Mouse (Mus musculus) retina, embryonic 14.5 days (tissue): ENCODE results near the gene Ryr1.
"Not testable (repeated sequence)": the region's sequence is repeated elsewhere in the genome, so short reads cannot be mapped to it uniquely, and the experiment has no call there.

ENCODE experiments used
- DNase-seq: peaks from one replicate; pipeline ENCODE4 v3.0.0-alpha.2; 2015; ENCODE audit warnings: low spot score

The Ryr1 gene

DNA sequence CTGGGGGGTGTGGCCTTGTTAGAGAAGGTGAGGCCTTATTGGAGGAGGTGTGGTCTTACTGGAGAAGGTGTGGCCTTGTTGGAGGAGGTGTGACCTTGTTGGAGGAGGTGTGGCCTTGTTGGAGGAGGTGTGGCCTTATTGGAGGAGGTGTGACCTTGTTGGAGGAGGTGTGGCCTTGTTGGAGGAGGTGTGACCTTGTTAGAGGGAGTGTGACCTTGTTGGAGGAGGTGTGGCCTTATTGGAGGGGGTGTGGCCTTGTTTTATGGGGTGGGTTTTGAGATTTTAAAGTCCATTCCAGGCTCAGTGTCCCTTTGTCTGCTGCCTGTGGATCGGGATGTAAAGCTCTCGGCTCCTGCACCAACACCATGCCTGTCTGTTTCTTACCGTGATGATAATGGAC is 40.6 kb downstream of the Ryr1 start:
- DNase-seq, result no peak

DNA sequence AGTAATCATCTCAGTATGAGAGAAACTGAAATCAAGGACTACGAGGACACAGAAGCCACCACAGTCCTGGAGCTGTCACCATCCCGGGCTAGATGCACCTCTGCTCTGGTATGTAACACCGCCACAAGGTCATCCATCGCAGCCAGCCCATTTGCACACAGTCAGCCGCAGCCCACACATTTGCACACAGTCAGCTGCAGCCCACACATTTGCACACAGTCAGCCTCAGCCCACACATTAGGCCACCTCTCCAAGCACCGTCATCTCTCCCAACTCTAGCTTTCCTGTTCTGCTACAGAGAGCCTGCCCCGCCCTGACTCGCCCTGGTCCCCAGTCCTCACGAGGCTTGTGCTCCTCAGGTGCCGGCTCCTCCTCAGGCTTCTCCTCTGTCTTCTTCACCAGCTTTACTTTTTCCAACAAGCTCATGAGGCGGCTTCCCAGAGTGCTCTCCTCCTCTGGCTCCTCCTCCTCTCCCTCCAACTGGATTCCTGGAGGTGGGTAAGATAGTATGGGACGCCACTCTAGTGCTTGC is 45.5 kb downstream of the Ryr1 start:
- DNase-seq, result no peak

DNA sequence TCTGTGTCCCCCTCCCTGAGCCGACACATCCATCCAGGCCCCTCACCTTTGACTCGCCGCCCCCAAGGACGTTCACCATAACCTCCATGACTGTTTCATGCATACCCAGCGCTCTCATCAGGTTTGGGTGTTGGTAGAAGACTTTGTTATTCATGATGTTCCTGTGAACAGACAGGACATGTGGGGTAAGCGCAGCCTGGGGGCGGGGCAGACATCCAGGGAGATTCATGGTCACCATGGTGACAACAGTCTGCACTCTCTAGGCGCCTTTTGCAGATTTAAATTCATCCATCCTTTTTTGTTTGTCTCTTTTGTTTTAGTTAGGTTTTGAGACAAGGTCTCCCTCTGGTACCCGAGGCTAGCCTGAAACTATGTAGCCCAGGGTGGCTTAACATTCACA is 48.0 kb downstream of the Ryr1 start:
- DNase-seq, result no peak

DNA sequence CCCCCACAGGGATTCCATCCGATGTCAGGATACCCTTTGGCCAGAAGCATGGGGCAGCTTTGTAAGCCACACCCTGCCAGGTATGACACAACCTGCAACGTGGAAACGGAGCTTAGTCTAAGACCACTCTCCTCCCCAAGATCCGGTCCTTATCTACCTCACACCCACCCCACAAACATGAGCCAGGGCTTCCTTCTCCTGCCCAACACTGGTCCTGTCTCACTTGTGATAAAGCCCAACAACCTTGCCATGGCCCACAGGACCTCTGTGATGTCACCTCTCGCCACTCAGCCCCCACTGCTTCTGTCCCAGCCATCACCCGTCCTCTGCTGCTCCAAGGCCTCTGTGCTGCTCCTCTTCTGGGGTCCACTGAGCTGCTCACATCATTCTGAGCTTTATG is 49.8 kb downstream of the Ryr1 start:
- no peak for DNase-seq

DNA sequence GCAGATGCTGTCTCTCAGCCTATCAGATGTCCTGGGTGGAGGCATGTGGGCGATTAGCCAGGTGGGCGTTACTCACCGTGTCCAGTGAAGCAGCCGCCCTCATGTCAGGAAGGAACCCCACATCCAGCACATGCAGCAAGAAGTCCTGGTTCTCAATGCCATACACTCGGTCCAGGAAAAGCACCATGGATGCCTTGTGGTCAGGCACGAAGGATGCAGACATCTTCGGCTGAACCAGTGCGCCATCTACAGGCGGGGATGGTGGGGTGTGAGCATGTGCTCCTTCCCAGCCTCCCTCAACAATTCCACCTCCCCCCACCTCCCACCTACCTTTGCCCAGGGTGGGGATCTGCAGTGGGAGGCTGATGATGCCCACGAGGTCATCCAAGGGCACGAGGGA is 52.3 kb downstream of the Ryr1 start:
- peak; percentile 59 for DNase-seq

DNA sequence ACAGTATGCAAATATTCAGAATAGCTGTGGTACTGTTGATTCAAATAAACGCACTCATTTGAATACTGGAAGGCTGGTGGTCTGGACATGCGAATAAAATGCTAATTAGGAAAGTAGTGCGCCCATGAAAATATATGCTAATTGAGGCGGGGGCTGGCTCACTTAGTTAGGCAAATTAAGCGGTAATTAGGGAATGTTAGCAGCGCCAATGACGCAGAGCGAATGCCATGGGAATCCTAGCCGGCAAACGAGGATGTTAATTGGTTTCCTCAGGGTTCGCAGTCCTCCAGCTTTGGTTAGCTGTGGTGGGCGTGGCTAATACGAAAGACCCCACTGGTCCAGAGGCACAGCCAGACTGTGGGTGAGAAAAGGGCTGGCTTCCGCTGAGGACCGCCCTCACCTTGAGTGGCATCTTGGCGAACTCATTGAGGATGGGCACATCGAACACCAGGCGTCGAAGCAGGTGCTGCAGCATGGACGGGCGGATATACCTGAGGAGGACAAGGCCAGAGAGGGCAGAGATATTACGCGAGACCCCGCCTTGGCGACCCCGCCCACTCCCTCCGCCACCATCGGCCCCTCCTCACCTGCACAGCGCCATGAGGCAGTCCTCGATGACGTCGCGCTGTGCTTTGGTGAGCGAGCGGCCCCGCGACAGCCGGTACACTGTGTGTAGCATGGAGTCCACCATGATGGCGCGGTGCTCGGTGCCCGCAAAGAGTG is 53.6 kb downstream of the Ryr1 start:
- peak; percentile 76 for DNase-seq

DNA sequence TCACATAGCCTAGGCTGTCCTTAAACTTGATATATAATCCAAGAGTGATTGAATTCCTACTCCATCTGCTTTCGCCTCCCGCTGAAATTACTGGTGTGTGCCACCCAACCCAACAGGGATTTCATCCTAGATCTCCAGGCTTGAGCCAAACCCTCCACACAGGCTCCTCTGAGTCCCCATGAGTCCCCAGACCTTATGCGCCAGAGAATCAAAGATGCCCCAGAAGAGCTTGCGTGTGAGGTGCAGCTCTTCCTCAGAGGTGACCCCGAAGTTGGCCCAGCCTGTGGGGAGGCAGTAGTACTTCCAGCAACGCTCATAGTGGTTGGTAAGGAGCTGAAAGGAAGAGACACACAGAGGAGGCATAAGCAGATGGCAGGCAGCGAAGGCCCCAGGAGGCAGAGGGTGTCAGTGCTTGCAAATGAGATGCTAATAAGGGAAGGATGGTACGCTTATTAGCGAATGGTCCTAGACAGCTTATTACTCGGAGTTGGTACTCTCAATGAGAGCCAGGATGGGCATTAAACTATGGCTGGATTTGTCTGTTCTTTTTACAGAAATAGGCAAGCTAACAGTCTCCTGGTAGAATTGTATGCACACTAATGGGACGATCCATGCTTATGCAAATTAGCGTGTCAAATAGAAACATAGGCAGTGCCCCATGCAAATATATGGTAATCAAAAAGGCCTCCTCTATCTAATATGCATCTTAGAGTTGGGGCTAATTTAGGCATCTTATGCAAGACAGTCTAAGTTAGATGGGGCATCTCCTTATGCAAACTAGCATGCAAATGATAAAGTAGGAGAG is 54.4 kb downstream of the Ryr1 start:
- no peak for DNase-seq

DNA sequence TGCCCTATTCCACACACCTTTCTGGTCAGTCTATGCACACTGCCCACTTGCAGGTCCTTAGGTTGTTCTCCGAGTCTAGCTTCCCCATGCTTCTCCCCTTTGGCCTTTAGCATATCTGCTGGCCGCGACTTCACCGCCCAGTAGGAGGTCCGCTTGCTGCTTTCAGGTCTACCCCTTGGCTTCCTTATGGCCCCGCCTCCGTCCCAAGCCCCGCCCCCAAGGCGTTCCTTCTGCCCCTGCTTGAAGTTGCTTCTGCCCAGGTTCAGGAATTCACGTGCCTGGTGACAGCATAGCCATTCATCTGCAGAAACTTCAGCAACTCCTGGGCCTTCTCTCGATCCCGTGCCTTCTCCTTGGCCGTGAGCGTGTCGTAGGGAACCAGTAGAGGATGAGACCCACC is 57.2 kb downstream of the Ryr1 start:
- DNase-seq, result peak; percentile 52

DNA sequence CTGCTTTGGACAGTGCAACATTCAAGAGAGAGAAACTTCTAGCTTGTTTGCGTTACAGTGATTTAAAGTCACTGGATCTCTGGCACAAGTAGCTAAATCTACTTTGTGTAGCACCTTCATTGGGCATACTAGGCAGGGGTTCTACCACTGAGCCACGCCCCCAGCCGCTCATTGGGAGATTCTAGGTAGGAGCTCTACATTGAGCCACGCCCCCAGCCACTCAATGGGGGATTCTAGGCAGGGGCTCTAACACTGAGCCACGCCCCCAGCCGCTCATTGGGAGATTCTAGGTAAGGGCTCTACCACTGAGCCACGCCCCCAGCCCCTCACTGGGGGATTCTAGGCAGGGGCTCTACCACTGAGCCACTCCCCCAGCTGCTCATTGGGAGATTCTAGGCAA is 61.5 kb downstream of the Ryr1 start:
- DNase-seq, result not testable (repeated sequence)

DNA sequence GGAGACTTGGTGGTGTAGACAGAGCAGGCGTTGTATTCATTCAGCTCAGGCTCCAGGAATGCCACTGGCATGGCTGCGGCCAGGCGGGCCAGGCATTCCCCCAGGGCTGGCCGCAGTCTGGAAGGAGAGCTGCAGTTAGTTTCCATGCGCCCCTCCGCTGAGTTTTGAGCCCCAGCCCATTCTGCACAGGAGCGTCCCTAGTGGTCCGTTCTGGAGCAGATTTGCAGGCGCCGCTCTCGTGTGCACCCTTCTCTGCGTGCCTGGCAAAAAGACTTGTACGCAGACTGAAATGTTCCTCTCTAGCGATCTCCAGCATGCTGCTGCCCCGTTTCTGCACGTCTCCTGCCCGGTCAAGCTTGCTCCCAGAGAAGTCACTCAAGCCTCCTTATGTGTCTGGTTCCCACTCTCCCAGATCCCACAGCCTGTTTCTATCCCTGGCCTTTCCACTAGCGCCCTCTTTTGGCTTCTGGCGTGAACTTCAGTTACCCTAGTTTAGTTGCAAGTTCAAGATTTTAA is 63.4 kb downstream of the Ryr1 start:
- peak; percentile 69 for DNase-seq

DNA sequence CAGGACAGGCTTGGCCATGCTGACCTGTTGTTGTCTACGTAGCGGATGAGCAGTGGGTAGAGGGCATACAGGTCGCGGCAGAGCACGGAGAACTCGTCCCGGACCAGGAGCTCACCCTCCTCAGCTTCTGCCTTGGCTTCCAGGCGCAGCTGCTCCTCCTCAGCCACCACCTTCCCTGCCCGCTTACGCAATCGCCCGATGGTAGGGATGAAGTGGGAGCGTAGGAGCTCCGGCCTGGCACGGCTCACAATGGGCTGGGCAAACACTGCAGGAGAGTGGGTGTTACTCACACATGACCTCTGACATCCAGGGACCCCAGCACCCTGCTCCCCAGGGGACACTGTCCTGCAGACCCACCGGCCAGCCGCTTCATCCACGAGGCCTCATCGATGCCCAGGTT is 65.5 kb downstream of the Ryr1 start:
- DNase-seq, result no peak

DNA sequence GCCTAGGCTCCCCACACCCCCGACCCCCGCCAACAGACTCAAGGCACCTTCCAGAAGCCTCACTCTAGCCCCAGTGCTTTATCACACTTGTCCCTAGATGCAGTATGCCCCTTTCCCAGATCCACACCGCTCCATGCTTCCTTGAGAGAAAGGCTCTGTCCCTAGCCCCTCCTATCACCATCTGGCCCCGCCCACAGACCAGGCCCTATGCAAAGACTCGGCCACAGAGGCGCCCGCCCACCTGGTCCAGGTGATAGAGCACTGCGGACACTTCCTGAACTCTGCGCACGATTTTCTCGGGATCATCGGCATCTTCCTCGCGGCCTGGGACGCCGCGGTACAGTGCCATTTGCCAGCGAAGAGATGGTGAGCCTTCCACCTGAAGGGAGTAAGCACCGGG is 72.2 kb downstream of the Ryr1 start:
- no peak for DNase-seq

DNA sequence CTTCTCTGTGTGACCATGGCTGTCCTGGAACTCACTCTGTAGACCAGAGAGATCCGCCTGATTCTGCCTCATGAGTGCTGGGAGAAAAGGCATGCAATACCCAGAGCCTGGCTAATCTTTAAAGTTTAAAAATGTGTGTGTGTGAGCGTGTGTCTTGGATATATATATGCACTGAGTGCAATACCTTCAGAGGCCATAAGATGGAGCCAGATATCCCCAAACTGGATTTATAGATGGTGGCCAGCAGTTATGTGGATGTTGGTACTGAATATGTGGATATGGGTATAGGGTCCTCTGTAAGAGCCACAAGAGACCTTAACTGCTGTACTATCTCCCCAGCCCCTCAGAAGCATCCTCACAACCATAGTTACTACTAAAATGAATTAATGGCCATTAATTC is 74.2 kb downstream of the Ryr1 start:
- peak; percentile 80 for DNase-seq

DNA sequence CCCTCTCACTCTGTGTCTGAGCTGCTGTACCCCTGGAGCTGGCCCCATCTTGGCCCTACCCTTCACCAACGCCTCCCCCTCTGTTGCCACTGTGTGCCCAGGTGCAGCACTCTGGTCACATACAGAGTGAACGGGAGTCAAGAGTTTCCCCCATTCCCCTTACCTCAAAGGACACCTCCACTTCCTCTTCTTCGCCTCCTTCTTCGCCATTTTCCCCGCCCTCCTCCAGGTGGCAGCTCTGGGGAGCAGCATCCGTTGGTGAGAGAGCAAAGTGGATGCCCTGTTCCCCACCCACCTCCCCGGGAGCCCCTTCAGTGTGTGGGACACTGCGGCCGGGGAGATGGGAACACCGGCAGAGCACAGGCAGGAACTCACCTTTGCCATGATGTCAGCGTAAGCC is 76.4 kb downstream of the Ryr1 start:
- no peak for DNase-seq

DNA sequence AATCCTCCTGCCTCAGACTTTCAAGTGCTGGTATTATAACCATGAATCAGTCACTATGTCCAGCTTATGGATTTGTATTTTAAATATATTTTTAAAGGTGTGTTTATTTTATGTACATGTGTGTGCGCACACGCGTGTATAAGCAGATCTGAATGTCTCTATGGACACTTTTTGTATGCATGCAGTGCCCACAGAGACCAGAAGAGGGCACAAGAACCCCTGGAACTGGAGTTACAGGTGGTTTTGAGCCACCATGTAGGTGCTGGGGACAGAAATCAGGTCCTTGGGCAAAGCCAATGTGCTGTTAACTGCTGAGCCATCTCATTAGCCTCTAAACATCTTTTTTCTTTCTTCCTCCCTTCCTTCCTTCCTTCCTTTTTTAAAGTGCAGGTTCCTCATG is 76.9 kb downstream of the Ryr1 start:
- DNase-seq, result no peak

DNA sequence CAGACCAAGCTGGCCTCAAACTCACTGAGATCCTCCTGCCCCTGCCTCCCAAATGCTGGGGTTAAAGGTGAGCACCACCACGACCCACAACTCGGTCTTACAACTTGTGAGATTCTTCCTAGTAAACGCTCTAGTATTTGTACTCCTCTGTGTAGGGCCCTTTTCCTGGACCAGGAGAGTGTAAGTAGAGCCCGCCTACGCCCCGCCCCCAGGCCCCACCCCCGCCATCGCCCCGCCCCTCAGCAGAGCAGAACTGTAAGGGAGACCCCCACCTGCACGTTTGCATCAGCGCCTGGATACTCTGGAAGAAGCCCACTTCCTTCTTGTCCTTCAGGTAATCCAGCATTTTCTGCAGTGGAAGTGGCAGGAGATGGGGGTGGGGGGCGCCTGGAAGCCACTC is 78.4 kb downstream of the Ryr1 start:
- no peak for DNase-seq

DNA sequence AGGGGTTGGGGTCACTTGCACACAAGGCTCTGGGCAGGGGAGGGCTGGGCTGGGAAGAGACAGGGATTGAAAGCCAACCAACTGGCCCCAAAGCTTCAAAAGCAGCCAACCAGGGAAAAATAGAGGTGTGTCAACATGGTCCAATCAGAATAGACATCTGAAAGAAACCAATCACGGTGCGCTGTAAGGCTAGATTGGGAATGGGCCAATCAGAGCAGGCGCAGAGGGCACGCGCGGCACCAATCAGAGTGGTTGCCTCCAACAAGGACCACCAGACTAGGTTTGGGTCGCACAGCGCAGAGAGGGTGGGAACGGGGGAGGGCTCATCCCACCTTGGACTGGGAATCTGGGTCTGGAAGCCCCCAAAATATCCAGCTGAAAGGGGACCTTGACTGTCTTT is 80.7 kb downstream of the Ryr1 start:
- DNase-seq, result peak; percentile 45

DNA sequence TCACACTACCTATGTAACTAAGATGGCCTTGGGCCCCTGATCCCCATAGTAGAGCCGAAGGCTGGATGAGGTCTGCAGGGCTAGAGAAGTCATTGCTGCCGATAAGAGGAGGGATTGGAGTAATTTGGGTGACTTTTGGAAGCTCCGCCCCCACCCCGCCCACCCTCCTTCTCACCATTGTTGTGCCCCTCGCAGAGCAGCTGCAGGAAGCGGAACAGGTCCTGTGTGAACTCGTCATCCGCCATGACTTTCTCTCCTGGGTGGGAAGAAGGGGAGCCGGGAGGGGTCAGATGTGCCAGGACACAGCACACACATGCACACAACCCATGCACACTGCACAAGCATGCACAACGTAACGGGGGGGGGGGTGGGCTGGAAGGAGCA is 81.3 kb downstream of the Ryr1 start:
- no peak for DNase-seq

DNA sequence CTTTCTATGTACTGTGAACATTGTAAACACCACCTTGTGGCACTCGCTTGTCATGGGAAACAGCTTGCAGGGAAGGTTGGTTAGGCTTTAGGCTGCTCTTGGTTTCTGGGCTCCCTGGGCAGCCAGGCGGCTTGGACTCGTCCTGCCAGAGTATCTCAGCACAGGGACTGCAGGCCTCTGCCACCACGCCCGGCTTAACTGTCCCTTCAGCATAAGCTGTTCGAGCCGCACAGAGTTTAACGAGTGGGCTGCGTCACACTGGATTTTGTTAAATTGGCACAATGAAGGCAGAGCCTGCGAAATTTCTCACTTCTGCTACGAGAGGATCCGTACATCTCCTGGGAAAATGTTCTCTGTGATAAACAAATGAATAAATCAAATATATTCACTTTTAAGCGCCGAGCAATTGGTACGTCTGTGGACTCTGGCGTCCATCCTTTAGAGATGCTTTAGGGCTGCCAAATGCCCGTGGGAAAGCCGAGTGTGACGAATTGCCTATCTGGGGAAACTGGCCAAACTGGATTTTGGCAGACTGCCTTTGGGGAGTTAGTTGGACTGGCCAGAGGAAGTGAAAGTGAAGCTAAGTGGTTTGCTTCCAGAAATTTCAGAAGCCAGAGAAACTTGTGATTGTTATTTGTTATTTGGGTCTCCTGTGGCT is 81.8 kb downstream of the Ryr1 start:
- DNase-seq, result no peak

DNA sequence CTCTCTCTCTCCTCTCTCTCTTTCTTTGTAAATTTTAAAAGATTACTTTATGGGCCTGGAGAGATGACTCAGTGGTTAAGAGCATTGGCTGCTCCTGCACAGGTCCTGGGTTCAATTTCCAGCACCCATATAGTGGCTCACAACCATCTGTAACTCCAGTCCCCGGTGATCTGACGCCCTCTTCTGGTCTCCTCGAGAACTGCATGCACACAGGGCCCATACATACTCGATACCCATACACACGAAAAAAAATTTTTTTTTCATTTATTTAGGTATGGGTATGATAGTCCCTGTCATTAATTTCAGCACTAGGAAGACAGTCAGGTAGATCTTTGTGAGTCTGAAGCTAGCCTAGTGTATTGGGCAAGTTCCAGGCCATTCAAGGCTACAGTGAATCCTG is 83.8 kb downstream of the Ryr1 start:
- no peak for DNase-seq

DNA sequence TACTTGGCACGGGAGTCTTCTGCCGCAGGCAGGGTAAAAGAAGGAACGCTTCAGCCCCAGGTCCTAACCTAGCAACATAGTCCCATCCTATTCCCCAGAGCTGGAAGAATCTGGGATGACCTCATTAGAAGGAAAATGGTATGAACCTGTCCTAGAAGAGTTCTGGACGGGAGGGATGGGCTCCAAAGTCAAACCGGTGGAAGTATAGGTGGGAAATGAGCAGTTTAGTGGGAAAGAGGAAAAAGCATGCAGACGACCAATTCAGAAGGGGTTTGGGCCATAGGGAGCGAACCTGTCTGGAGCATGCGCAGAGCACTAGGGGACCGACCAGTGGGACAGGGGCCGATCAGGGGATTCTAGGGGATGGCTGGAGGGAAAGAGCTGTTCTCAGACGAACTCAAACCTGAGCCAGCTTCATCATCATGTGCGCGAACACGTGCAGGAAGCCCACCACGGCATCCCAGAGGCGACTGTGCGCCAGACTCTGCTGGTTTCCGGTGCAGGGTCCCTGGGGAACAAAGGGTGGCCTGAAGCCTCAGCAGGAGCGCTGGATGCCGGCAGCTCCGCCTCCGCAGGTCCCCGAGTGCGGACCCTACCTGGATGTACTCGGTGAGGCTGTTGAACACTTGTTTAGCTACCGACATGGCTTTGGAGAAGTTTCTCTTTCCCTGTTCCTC is 84.9 kb downstream of the Ryr1 start:
- DNase-seq, result peak; percentile 68

DNA sequence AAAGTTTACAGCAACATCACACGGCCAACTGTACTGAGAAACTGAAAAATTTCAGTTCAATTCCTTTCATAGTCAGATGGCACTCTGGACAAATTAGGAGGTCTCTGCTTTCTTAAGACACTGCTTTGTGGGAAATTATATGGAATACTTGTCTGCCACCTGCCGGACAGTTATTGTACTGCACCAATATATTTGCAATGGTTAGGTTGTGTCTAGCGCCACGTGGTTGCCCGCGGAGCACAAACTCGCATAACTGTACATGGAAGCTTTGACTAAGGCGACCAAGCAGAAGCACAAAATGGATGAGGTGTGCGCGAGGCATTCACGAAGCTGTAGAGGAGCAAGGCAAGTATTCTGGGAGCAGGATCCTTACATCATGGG is 85.4 kb downstream of the Ryr1 start:
- DNase-seq, result peak; percentile 98
